Mouse (Mus musculus) C2C12 (cell line): Measurements from ENCODE around the gene Gm8094.
"Not testable (repeated sequence)": the region's sequence is repeated elsewhere in the genome, so short reads cannot be mapped to it uniquely, and the experiment has no call there.

Experiments used
- CEBPB ChIP-seq: IDR thresholded peaks from one replicate; pipeline ENCODE4 v1.6.1; 2011; ENCODE audit warnings: low read depth, mild to moderate bottlenecking, control low read depth, moderate library complexity
- CTCF ChIP-seq: IDR thresholded peaks from one replicate; pipeline ENCODE4 v1.5.1; 2011; ENCODE audit not compliant: control insufficient read depth, insufficient read depth, insufficient read length
- MAX ChIP-seq: IDR thresholded peaks from one replicate; pipeline ENCODE4 v1.6.1; 2011; ENCODE audit warnings: mild to moderate bottlenecking, control low read depth
- MYOG ChIP-seq: IDR thresholded peaks from one replicate; pipeline ENCODE4 v1.6.1; 2011; ENCODE audit not compliant: control insufficient read depth, insufficient read length; ENCODE audit errors: extremely low read depth
- USF1 ChIP-seq: IDR thresholded peaks from one replicate; pipeline ENCODE4 v1.6.1; 2011; ENCODE audit warnings: low read depth, mild to moderate bottlenecking, control low read depth, moderate library complexity

- not testable (repeated sequence) for TF ChIP-seq CTCF, MAX, USF1, CEBPB, MYOG
These were observed at the start of gene Gm8094 for GRCm38 (mm10) chr14:43076543-43076942.
